Mouse (Mus musculus) MEL (cell line): ENCODE results near the gene Vps26b. TPM values are rescaled to one million over a fixed set of nuclear protein-coding genes. Genes with fewer than 3 reads are reported as not detected.

Source experiments
- DNase-seq: peaks from one replicate; pipeline ENCODE4 v3.0.0; 2011; ENCODE audit warnings: low read depth, low spot score
- H3K27ac ChIP-seq: 2 replicates; pipeline ENCODE4 v1.5.1; 2012; ENCODE audit warnings: low read depth, mild to moderate bottlenecking, control low read depth, low read length, moderate library complexity; ENCODE audit not compliant: control insufficient read depth
- H3K27me3 ChIP-seq, 2 experiments: fragments of 150-350 bp in 1 of 2; sonication (generic) in 1 of 2; 2 replicates each; pipeline ENCODE4 v1.6.1; 2012; ENCODE audit warnings: low read length in 2 of 2, mild to moderate bottlenecking in 2 of 2, improper control_type of control experiment in 1 of 2, moderate library complexity in 1 of 2; ENCODE audit not compliant: insufficient read depth in 2 of 2, control insufficient read depth in 1 of 2
- H3K36me3 ChIP-seq, 2 experiments: 2 replicates each; pipeline ENCODE4 v1.6.1; 2012 to 2014; ENCODE audit warnings: low read length in 2 of 2, improper control_type of control experiment in 1 of 2, inconsistent platforms in 1 of 2, mild to moderate bottlenecking in 1 of 2; ENCODE audit not compliant: insufficient read depth in 2 of 2, control insufficient read depth in 1 of 2
- H3K4me1 ChIP-seq, 2 experiments: fragments of 150-350 bp in 1 of 2; sonication (generic) in 1 of 2; 2 replicates each; pipeline ENCODE4 v1.6.1; 2012; ENCODE audit warnings: low read length in 2 of 2, improper control_type of control experiment in 1 of 2, mild to moderate bottlenecking in 1 of 2; ENCODE audit not compliant: insufficient read depth in 2 of 2, control insufficient read depth in 1 of 2
- H3K4me3 ChIP-seq, 2 experiments: fragments of 150-350 bp in 1 of 2; sonication (generic) in 1 of 2; 2 replicates each; pipeline ENCODE4 v1.5.1; 2012; ENCODE audit warnings: low read depth in 2 of 2, low read length in 2 of 2, mild to moderate bottlenecking in 2 of 2, moderate library complexity in 2 of 2, control low read depth in 1 of 2, improper control_type of control experiment in 1 of 2; ENCODE audit not compliant: control insufficient read depth in 1 of 2, insufficient read depth in 1 of 2
- H3K79me2 ChIP-seq: 2 replicates; pipeline ENCODE4 v1.6.1; 2012; ENCODE audit warnings: mild to moderate bottlenecking, low read length, moderate library complexity; ENCODE audit not compliant: control insufficient read depth, poor library complexity, insufficient read depth
- H3K9ac ChIP-seq: 2 replicates; pipeline ENCODE4 v1.6.1; 2012; ENCODE audit warnings: low read depth, mild to moderate bottlenecking, control low read depth, low read length, moderate library complexity; ENCODE audit not compliant: control insufficient read depth, poor library complexity, severe bottlenecking
- H3K9me3 ChIP-seq: fragments of 150-350 bp; sonication (generic); replicated peaks from 2 replicates; pipeline ENCODE4 v1.6.1; 2012; ENCODE audit warnings: mild to moderate bottlenecking, low read length, improper control_type of control experiment, moderate library complexity; ENCODE audit not compliant: insufficient read depth
- CHD2 ChIP-seq: IDR thresholded peaks from 2 replicates; pipeline ENCODE4 v1.6.1; 2011; ENCODE audit warnings: low read length, improper control_type of control experiment
- CTCF ChIP-seq, 3 experiments: IDR thresholded peaks in 2 of 3; conservative IDR thresholded peaks in 1 of 3; 2 replicates each; pipeline ENCODE4 v1.5.1; 2011 to 2012; ENCODE audit warnings: low read length in 3 of 3, low read depth in 2 of 3, mild to moderate bottlenecking in 2 of 3, improper control_type of control experiment in 1 of 3, inconsistent platforms in 1 of 3, mixed read lengths in 1 of 3, moderate library complexity in 1 of 3; ENCODE audit not compliant: control insufficient read depth in 1 of 3, insufficient read depth in 1 of 3, poor library complexity in 1 of 3, severe bottlenecking in 1 of 3
- E2F4 ChIP-seq: IDR thresholded peaks from 2 replicates; pipeline ENCODE4 v1.6.1; 2011; ENCODE audit warnings: low read depth, low read length, improper control_type of control experiment, borderline replicate concordance
- ELF1 ChIP-seq: IDR thresholded peaks from 2 replicates; pipeline ENCODE4 v1.6.1; 2014; ENCODE audit warnings: low read depth, mild to moderate bottlenecking, inconsistent platforms, low read length, improper control_type of control experiment, moderate library complexity
- ETS1 ChIP-seq: IDR thresholded peaks from 2 replicates; pipeline ENCODE4 v1.6.1; 2012; ENCODE audit warnings: low read depth, mild to moderate bottlenecking, inconsistent platforms, low read length, improper control_type of control experiment, moderate library complexity
- GATA1 ChIP-seq: IDR thresholded peaks from 2 replicates; pipeline ENCODE4 v1.6.1; 2011; ENCODE audit warnings: low read depth, low read length, improper control_type of control experiment
- HCFC1 ChIP-seq: IDR thresholded peaks from 2 replicates; pipeline ENCODE4 v1.6.1; 2012; ENCODE audit warnings: low read depth, mild to moderate bottlenecking, inconsistent platforms, low read length, improper control_type of control experiment, moderate library complexity
- JUND ChIP-seq: IDR thresholded peaks from 2 replicates; pipeline ENCODE4 v1.6.1; 2011; ENCODE audit warnings: low read depth, mild to moderate bottlenecking, improper control_type of control experiment, low read length
- KAT2A ChIP-seq: conservative IDR thresholded peaks from 2 replicates; pipeline ENCODE4 v1.6.1; 2012; ENCODE audit warnings: low read depth, low read length, improper control_type of control experiment, inconsistent platforms
- MAFK ChIP-seq: IDR thresholded peaks from 2 replicates; pipeline ENCODE4 v1.6.1; 2011; ENCODE audit warnings: low read depth, mild to moderate bottlenecking, low read length, improper control_type of control experiment, borderline replicate concordance
- MAX ChIP-seq: IDR thresholded peaks from 2 replicates; pipeline ENCODE4 v1.6.1; 2011; ENCODE audit warnings: low read length, improper control_type of control experiment
- MAZ ChIP-seq: IDR thresholded peaks from 2 replicates; pipeline ENCODE4 v1.6.1; 2012; ENCODE audit warnings: low read depth, mild to moderate bottlenecking, inconsistent platforms, low read length, improper control_type of control experiment
- MEF2A ChIP-seq: IDR thresholded peaks from 2 replicates; pipeline ENCODE4 v1.6.1; 2014; ENCODE audit warnings: low read depth, mild to moderate bottlenecking, inconsistent platforms, low read length, improper control_type of control experiment; ENCODE audit not compliant: poor library complexity, insufficient replicate concordance, severe bottlenecking; ENCODE audit errors: extremely low read depth
- MXI1 ChIP-seq: IDR thresholded peaks from 2 replicates; pipeline ENCODE4 v1.6.1; 2011; ENCODE audit warnings: mild to moderate bottlenecking, low read depth, low read length, improper control_type of control experiment
- MYB ChIP-seq: IDR thresholded peaks from 2 replicates; pipeline ENCODE4 v1.6.1; 2011; ENCODE audit warnings: mild to moderate bottlenecking, low read depth, low read length, improper control_type of control experiment
- MYC ChIP-seq: IDR thresholded peaks from 2 replicates; pipeline ENCODE4 v1.6.1; 2011; ENCODE audit warnings: low read depth, mild to moderate bottlenecking, low read length, improper control_type of control experiment, moderate library complexity
- NELFE ChIP-seq: IDR thresholded peaks from 2 replicates; pipeline ENCODE4 v1.6.1; 2011; ENCODE audit warnings: low read depth, low read length, improper control_type of control experiment
- NRF1 ChIP-seq: IDR thresholded peaks from 2 replicates; pipeline ENCODE4 v1.6.1; 2014; ENCODE audit warnings: low read depth, mild to moderate bottlenecking, inconsistent platforms, low read length, improper control_type of control experiment, moderate library complexity; ENCODE audit not compliant: poor library complexity, insufficient read depth, severe bottlenecking
- POLR2A ChIP-seq, 2 experiments: IDR thresholded peaks; 2 replicates each; pipeline ENCODE4 v1.6.1; 2011 to 2012; ENCODE audit warnings: low read length in 2 of 2, mild to moderate bottlenecking in 2 of 2, control low read depth in 1 of 2, improper control_type of control experiment in 1 of 2, low read depth in 1 of 2, moderate library complexity in 1 of 2; ENCODE audit not compliant: control insufficient read depth in 1 of 2, insufficient read depth in 1 of 2, poor library complexity in 1 of 2
- POLR2AphosphoS2 ChIP-seq: IDR thresholded peaks from 2 replicates; pipeline ENCODE4 v1.6.1; 2011; ENCODE audit warnings: low read length, improper control_type of control experiment
- RAD21 ChIP-seq: IDR thresholded peaks from 2 replicates; pipeline ENCODE4 v1.6.1; 2011; ENCODE audit warnings: mild to moderate bottlenecking, low read depth, low read length, improper control_type of control experiment
- SIN3A ChIP-seq: IDR thresholded peaks from 2 replicates; pipeline ENCODE4 v1.6.1; 2012; ENCODE audit warnings: low read length, improper control_type of control experiment, inconsistent platforms
- SMC3 ChIP-seq: IDR thresholded peaks from 2 replicates; pipeline ENCODE4 v1.6.1; 2011; ENCODE audit warnings: low read depth, low read length, improper control_type of control experiment
- TBP ChIP-seq: IDR thresholded peaks from 2 replicates; pipeline ENCODE4 v1.8.0; 2011; ENCODE audit warnings: low read depth, low read length, improper control_type of control experiment
- TCF12 ChIP-seq: IDR thresholded peaks from 2 replicates; pipeline ENCODE4 v1.6.1; 2014; ENCODE audit warnings: low read depth, mild to moderate bottlenecking, inconsistent platforms, low read length, improper control_type of control experiment, moderate library complexity
- USF1 ChIP-seq: IDR thresholded peaks from 2 replicates; pipeline ENCODE4 v1.6.1; 2014; ENCODE audit warnings: low read depth, mild to moderate bottlenecking, inconsistent platforms, low read length, improper control_type of control experiment, moderate library complexity
- ZC3H11A ChIP-seq: IDR thresholded peaks from 2 replicates; pipeline ENCODE4 v1.6.1; 2012; ENCODE audit warnings: low read depth, mild to moderate bottlenecking, inconsistent platforms, low read length, improper control_type of control experiment
- ZMIZ1 ChIP-seq: IDR thresholded peaks from 2 replicates; pipeline ENCODE4 v1.6.1; 2012; ENCODE audit warnings: low read depth, mild to moderate bottlenecking, inconsistent platforms, low read length, improper control_type of control experiment, moderate library complexity
- ZNF384 ChIP-seq: IDR thresholded peaks from 2 replicates; pipeline ENCODE4 v1.6.1; 2012; ENCODE audit warnings: low read depth, mild to moderate bottlenecking, inconsistent platforms, low read length, improper control_type of control experiment
- polyA plus RNA-seq, 2 experiments: library from polyadenylated mRNA; stranded (reverse) in 1 of 2; unstranded in 1 of 2; fragments of >175 nt in 1 of 2; fragments of >200 nt in 1 of 2; gene quantifications; 2 replicates each; pipeline versions ENCODE4 v1.2.1 to v1.2.4; 2012; ENCODE audit warnings: low replicate concordance in 2 of 2, low read depth in 1 of 2; ENCODE audit not compliant: insufficient read length in 2 of 2, insufficient read depth in 1 of 2, missing spikeins in 1 of 2
- total RNA-seq: library from RNA; depleted of rRNA; stranded (reverse); fragments of 300-350 nt; gene quantifications from 2 replicates; pipeline ENCODE4 v1.2.3, GENCODE M21; 2012; rRNA removed

The Vps26b gene
- 36.1 and 37.3 TPM in 2 replicates for total RNA-seq
- 10 to 100 TPM in 1 of 2 experiments, not detected in 1; 36.4 TPM for polyA plus RNA-seq

GRCm38 (mm10) chr9:27029828-27030762 lies at the start of gene Vps26b, which contains the start of gene Ncapd3:
Gene Vps26b (minus strand): TSS chr9:27030065.
Gene Ncapd3 (plus strand): TSS chr9:27030175.
- H3K27me3 ChIP-seq: no peaks in the 10 kb centered on the region
- H3K27ac ChIP-seq: peak within 1 kb of the TSS; percentile 76
- peak; percentile 96 for DNase-seq
- H3K9ac ChIP-seq: peak within 1 kb of the TSS; percentile 79
- TF ChIP-seq ZC3H11A (no peak), POLR2AphosphoS2 (peak; percentile 70), NELFE (peak; percentile 70), SMC3 (no peak), MAX (peak; percentile 13; the same call in 1 of the 2 replicates), POLR2A (IDR thresholded peaks at IDR 0.05; ENCODE audit: control insufficient read depth in 1 of 2, insufficient read depth in 1 of 2, low read depth in 1 of 2, low read length in 2 of 2, poor library complexity in 1 of 2) (peak; percentile 69 to 74; a peak in 3 of 4 replicates), JUND (no peak), NRF1 (peak; percentile 79), KAT2A (peak; percentile 44), ETS1 (peak; percentile 9; the same call in 1 of the 2 replicates), TCF12 (peak; percentile 22; the same call in 1 of the 2 replicates), MAFK (no peak), GATA1 (no peak), ZNF384 (no peak), ELF1 (0 out of 2 replicates have a peak, but pooled peaks have one; percentile 60), MXI1 (peak; percentile 74), CTCF (IDR thresholded peaks at IDR 0.05 in 2 of 3, conservative IDR thresholded peaks at IDR 0.05 in 1 of 3; ENCODE audit: control insufficient read depth in 1 of 3, insufficient read depth in 1 of 3, low read depth in 2 of 3, low read length in 3 of 3, poor library complexity in 1 of 3, severe bottlenecking in 1 of 3) (no peak), TBP (no peak), E2F4 (peak; percentile 94), CHD2 (0 out of 2 replicates have a peak, but pooled peaks have one; percentile 25), HCFC1 (peak; percentile 74), ZMIZ1 (no peak), MYC (peak; percentile 41; the same call in 1 of the 2 replicates), MYB (no peak), USF1 (no peak), RAD21 (no peak), MEF2A (no peak), SIN3A (peak; percentile 83), MAZ (no peak)
- TF ChIP-seq, all 39 proteins: peak for 15
- no peaks in the 10 kb centered on the region for H3K9me3 ChIP-seq
- H3K4me1 ChIP-seq: peaks cover 11 to 27% of the 10 kb centered on the region in 2 experiments
- peaks cover 0 to 36% of the 10 kb centered on the region in 2 experiments; a peak in 3 of 4 replicates for H3K36me3 ChIP-seq
- H3K79me2 ChIP-seq: peaks cover 60% of the 10 kb centered on the region
- H3K4me3 ChIP-seq: peak within 1 kb of the TSS; percentile 84 to 88
